Mouse (Mus musculus) gastrocnemius, postnatal 14 days (tissue): ENCODE measurements around the gene Tnnt1. TPM values are rescaled to one million over a fixed set of nuclear protein-coding genes. Genes with fewer than 3 reads are reported as not detected.

Experiments used
- DNase-seq: peaks from one replicate; pipeline ENCODE4 v3.0.0; 2021; ENCODE audit warnings: mixed read lengths
- intact Hi-C: fragments of 180-260 bp; cut with DNase I; formaldehyde crosslinking; loops from one replicate; pipeline ENCODE4 v1.15.1; 2025; ENCODE audit warnings: low total_unique reads
- total RNA-seq, 2 experiments: library from RNA; stranded (reverse); gene quantifications; 2 replicates each; pipeline ENCODE4 v1.2.3; 2021

The Tnnt1 gene
- total RNA-seq, 2 experiments from 2014 or later, result 355 to 658 TPM

GRCm38 (mm10) chr7:4501558-4502397 is 14.4 kb downstream of the Tnnt1 start, which contains the start of gene Ppp1r12c:
Gene Ppp1r12c, minus strand, starts transcription at chr7:4501680.
- intact Hi-C loops, result no loop called here
- peak; percentile 96 for DNase-seq

- peak; percentile 55 for DNase-seq
- intact Hi-C loops, result no loop called here
Observed at GRCm38 (mm10) chr7:4500892-4501471, 15.2 kb downstream of the Tnnt1 start.

GRCm38 (mm10) chr7:4499034-4499433 is 17.1 kb downstream of the Tnnt1 start:
- DNase-seq, result no peak
- intact Hi-C loops, result no loop called here

- intact Hi-C loops, result no loop called here
- DNase-seq, result peak; percentile 74
Observed at GRCm38 (mm10) chr7:4498251-4498650, 17.9 kb downstream of the Tnnt1 start.

- DNase-seq, result no peak
- intact Hi-C loops, result no loop called here
Observed at GRCm38 (mm10) chr7:4497271-4497903, 18.8 kb downstream of the Tnnt1 start.

- intact Hi-C loops, result no loop called here
- DNase-seq, result no peak
Observed at GRCm38 (mm10) chr7:4496468-4496867, 19.7 kb downstream of the Tnnt1 start.

- intact Hi-C loops, result no loop called here
- DNase-seq, result no peak
Observed at GRCm38 (mm10) chr7:4493991-4494390, 22.2 kb downstream of the Tnnt1 start.

- no peak for DNase-seq
- intact Hi-C loops, result no loop called here
Observed at GRCm38 (mm10) chr7:4492284-4493224, 23.6 kb downstream of the Tnnt1 start.

- DNase-seq, result no peak
- intact Hi-C loops, result no loop called here
Observed at GRCm38 (mm10) chr7:4491308-4491707, 24.9 kb downstream of the Tnnt1 start.

- DNase-seq, result no peak
- intact Hi-C loops, result no loop called here
Observed at GRCm38 (mm10) chr7:4482281-4482680, 33.9 kb downstream of the Tnnt1 start.

GRCm38 (mm10) chr7:4479674-4480073 is 36.5 kb downstream of the Tnnt1 start:
- no peak for DNase-seq

GRCm38 (mm10) chr7:4478796-4479291 is 37.3 kb downstream of the Tnnt1 start:
- no peak for DNase-seq
- intact Hi-C loops, result no loop called here

More at GRCm38 (mm10) chr7:4479674-4480073, 36.5 kb downstream of the Tnnt1 start:
- intact Hi-C loops, result no loop called here

GRCm38 (mm10) chr7:4478021-4478795 is 38.0 kb downstream of the Tnnt1 start:
- intact Hi-C loops, result no loop called here
- peak; percentile 73 for DNase-seq

- intact Hi-C loops, result no loop called here
- DNase-seq, result no peak
Observed at GRCm38 (mm10) chr7:4473940-4474339, 42.2 kb downstream of the Tnnt1 start.

- peak; percentile 84 for DNase-seq
- intact Hi-C loops, result no loop called here
Observed at GRCm38 (mm10) chr7:4471179-4471555, 45.0 kb downstream of the Tnnt1 start.

- intact Hi-C loops, result no loop called here
- peak; percentile 59 for DNase-seq
Observed at GRCm38 (mm10) chr7:4470275-4471178, 45.7 kb downstream of the Tnnt1 start.

GRCm38 (mm10) chr7:4467801-4468200 is 48.4 kb downstream of the Tnnt1 start:
- intact Hi-C loops, result no loop called here
- DNase-seq, result no peak
